Mouse (Mus musculus): ENCODE measurements at regions not wholly inside any gene's neighbourhood (a gene's known extent, or its start where the extent isn't known, plus 50 kb on each side); places are given as distances from the start of the nearest gene placed in this dataset.

- Histone ChIP-seq H3K4me1 (ENCODE audit: control insufficient read depth, insufficient read depth, low read length) (no peaks in the 10 kb centered on the region), H3K27me3 (replicated peaks; ENCODE audit: control insufficient read depth, insufficient read depth, low read length) (no peaks in the 10 kb centered on the region; the same call in 1 of the 2 replicates), H3K4me3 (ENCODE audit: insufficient read depth, low read depth, low read length) (no peak overlapping the region), H3K27ac (ENCODE audit: insufficient read depth, low read depth, low read length) (no peak overlapping the region), H3K36me3 (ENCODE audit: control insufficient read depth, insufficient read depth, low read length) (no peaks in the 10 kb centered on the region)
- DNase-seq: peak; percentile 2
- WGBS: 63% methylated on average over 2 of the region's 2 CpGs
- no peak for TF ChIP-seq CTCF (conservative IDR thresholded peaks at IDR 0.05; ENCODE audit: insufficient read depth, insufficient read length, low read depth, low read length)
- no peak for TF ChIP-seq POLR2A (IDR thresholded peaks at IDR 0.05; ENCODE audit: low read depth, low read length)
Measured at GRCm38 (mm10) chr8:112933815-112934214, 364.0 kb downstream of the Cntnap4 start.

- Histone ChIP-seq H3K27me3 (replicated peaks; ENCODE audit: control insufficient read depth, insufficient read depth, low read length) (no peaks in the 10 kb centered on the region; the same call in 1 of the 2 replicates), H3K4me3 (ENCODE audit: insufficient read depth, low read depth, low read length) (no peak overlapping the region), H3K4me1 (ENCODE audit: control insufficient read depth, insufficient read depth, low read length) (no peaks in the 10 kb centered on the region), H3K36me3 (ENCODE audit: control insufficient read depth, insufficient read depth, low read length) (no peaks in the 10 kb centered on the region), H3K27ac (ENCODE audit: insufficient read depth, low read depth, low read length) (no peak overlapping the region)
- WGBS: 37% methylated on average over 3 of the region's 3 CpGs
- TF ChIP-seq POLR2A (IDR thresholded peaks at IDR 0.05; ENCODE audit: low read depth, low read length): no peak
- no peak for TF ChIP-seq CTCF (conservative IDR thresholded peaks at IDR 0.05; ENCODE audit: insufficient read depth, insufficient read length, low read depth, low read length)
- peak; percentile 7 for DNase-seq
Measured at GRCm38 (mm10) chr8:112935411-112935810, 365.6 kb downstream of the Cntnap4 start.

- Histone ChIP-seq H3K4me3 (ENCODE audit: insufficient read depth, low read depth, low read length) (no peak overlapping the region), H3K27ac (ENCODE audit: insufficient read depth, low read depth, low read length) (no peak overlapping the region), H3K36me3 (ENCODE audit: control insufficient read depth, insufficient read depth, low read length) (no peaks in the 10 kb centered on the region), H3K27me3 (replicated peaks; ENCODE audit: control insufficient read depth, insufficient read depth, low read length) (no peaks in the 10 kb centered on the region; the same call in 1 of the 2 replicates), H3K4me1 (ENCODE audit: control insufficient read depth, insufficient read depth, low read length) (no peaks in the 10 kb centered on the region)
- DNase-seq: peak; percentile 91
- 31% methylated on average over 9 of the region's 9 CpGs for WGBS
- TF ChIP-seq CTCF (conservative IDR thresholded peaks at IDR 0.05; ENCODE audit: insufficient read depth, insufficient read length, low read depth, low read length): no peak
- TF ChIP-seq POLR2A (IDR thresholded peaks at IDR 0.05; ENCODE audit: low read depth, low read length): no peak
Measured at GRCm38 (mm10) chr8:112935897-112936719, 366.3 kb downstream of the Cntnap4 start.

DNA sequence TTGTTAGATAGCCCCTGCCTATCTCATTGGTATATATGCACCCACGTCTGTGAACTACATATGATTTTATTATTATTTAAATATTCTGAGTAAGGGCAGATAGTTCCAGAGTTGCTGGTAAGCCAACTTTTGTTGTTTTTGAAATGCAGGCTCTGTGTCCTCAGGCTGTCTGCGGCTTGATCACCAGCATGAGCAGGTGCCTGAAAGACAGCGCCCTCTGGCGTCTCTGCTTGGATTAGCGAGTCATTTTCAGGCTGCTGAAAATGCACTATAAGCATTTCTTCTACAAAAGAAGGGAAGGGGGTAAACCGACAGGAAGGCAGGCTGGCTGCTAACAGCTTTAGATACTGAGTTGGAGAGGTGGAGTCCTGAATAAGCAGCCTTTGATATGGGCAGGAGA lies 402.6 kb downstream of the Cntnap4 start:
- Histone ChIP-seq H3K36me3 (ENCODE audit: control insufficient read depth, insufficient read depth, low read length) (no peaks in the 10 kb centered on the region), H3K27me3 (replicated peaks; ENCODE audit: control insufficient read depth, insufficient read depth, low read length) (no peaks in the 10 kb centered on the region), H3K4me1 (ENCODE audit: control insufficient read depth, insufficient read depth, low read length) (no peaks in the 10 kb centered on the region), H3K4me3 (ENCODE audit: insufficient read depth, low read depth, low read length) (no peak overlapping the region), H3K27ac (ENCODE audit: insufficient read depth, low read depth, low read length) (no peak overlapping the region)
- DNase-seq: peak; percentile 75
- TF ChIP-seq CTCF (conservative IDR thresholded peaks at IDR 0.05; ENCODE audit: insufficient read depth, insufficient read length, low read depth, low read length) (peak; percentile 80), POLR2A (IDR thresholded peaks at IDR 0.05; ENCODE audit: low read depth, low read length) (no peak)
- 4% methylated on average over 6 of the region's 6 CpGs for whole genome bisulfite sequencing

DNA sequence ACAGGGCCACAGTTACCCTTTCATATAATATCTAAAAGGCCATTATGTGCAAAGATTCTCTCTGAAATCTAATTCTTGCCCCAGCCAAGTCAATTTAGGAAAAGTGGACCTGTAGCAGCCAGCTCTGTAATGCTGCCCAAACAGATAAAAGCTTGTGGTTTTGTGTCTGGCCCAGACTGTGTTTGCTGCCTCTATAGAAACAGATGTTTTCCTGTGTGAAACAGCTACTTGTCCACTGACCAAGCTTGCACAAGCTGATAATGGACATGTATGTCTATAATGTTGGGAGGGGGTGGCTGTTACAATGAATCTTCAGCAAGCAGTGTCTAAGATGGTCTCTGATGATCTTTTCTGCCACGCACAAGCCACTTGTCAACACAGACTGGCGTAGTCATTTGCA lies 405.9 kb downstream of the Cntnap4 start:
- Histone ChIP-seq H3K4me1 (ENCODE audit: control insufficient read depth, insufficient read depth, low read length) (no peaks in the 10 kb centered on the region), H3K36me3 (ENCODE audit: control insufficient read depth, insufficient read depth, low read length) (no peaks in the 10 kb centered on the region), H3K4me3 (ENCODE audit: insufficient read depth, low read depth, low read length) (no peak overlapping the region), H3K27ac (ENCODE audit: insufficient read depth, low read depth, low read length) (no peak overlapping the region), H3K27me3 (replicated peaks; ENCODE audit: control insufficient read depth, insufficient read depth, low read length) (no peaks in the 10 kb centered on the region)
- 88% methylated on average over 2 of the region's 2 CpGs for WGBS
- DNase-seq: no peak
- no peak for TF ChIP-seq POLR2A (IDR thresholded peaks at IDR 0.05; ENCODE audit: low read depth, low read length)
- TF ChIP-seq CTCF (conservative IDR thresholded peaks at IDR 0.05; ENCODE audit: insufficient read depth, insufficient read length, low read depth, low read length): no peak

GRCm38 (mm10) chr8:112976312-112976711 lies 406.5 kb downstream of the Cntnap4 start:
- 79% methylated on average over 2 of the region's 2 CpGs for WGBS
- Histone ChIP-seq H3K4me3 (ENCODE audit: insufficient read depth, low read depth, low read length) (no peak overlapping the region), H3K4me1 (ENCODE audit: control insufficient read depth, insufficient read depth, low read length) (no peaks in the 10 kb centered on the region), H3K36me3 (ENCODE audit: control insufficient read depth, insufficient read depth, low read length) (no peaks in the 10 kb centered on the region), H3K27ac (ENCODE audit: insufficient read depth, low read depth, low read length) (no peak overlapping the region), H3K27me3 (replicated peaks; ENCODE audit: control insufficient read depth, insufficient read depth, low read length) (no peaks in the 10 kb centered on the region)
- no peak for DNase-seq
- TF ChIP-seq CTCF (conservative IDR thresholded peaks at IDR 0.05; ENCODE audit: insufficient read depth, insufficient read length, low read depth, low read length): no peak
- TF ChIP-seq POLR2A (IDR thresholded peaks at IDR 0.05; ENCODE audit: low read depth, low read length): no peak

DNA sequence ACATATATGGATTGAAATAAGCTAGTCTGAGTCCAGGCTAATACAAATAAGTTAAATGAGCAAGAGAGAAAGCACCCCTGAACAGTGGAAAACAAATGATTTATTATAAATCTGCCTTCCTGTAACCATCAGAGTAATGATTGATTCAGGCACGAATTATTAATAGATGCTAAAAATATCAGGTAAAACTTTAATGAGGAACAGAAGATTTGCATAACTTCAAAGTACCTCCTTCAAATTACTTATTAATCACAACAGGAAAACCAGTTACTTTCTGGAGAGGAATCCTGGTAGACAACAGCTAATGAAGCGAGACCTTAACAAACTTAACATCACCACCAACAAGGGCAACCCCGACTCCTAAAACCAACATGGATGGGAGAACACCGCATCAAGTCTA lies 423.9 kb downstream of the Cntnap4 start:
- TF ChIP-seq CTCF (conservative IDR thresholded peaks at IDR 0.05; ENCODE audit: insufficient read depth, insufficient read length, low read depth, low read length): no peak
- no peak for TF ChIP-seq POLR2A (IDR thresholded peaks at IDR 0.05; ENCODE audit: low read depth, low read length)
- Histone ChIP-seq H3K4me3 (ENCODE audit: insufficient read depth, low read depth, low read length) (no peak overlapping the region), H3K27ac (ENCODE audit: insufficient read depth, low read depth, low read length) (no peak overlapping the region), H3K36me3 (ENCODE audit: control insufficient read depth, insufficient read depth, low read length) (no peaks in the 10 kb centered on the region), H3K27me3 (replicated peaks; ENCODE audit: control insufficient read depth, insufficient read depth, low read length) (no peaks in the 10 kb centered on the region; the same call in 1 of the 2 replicates), H3K4me1 (ENCODE audit: control insufficient read depth, insufficient read depth, low read length) (no peaks in the 10 kb centered on the region)
- 33% methylated on average over 4 of the region's 4 CpGs for WGBS
- DNase-seq: peak; percentile 62
